Mouse (Mus musculus): ENCODE data around the gene Mgat5b. TPM values are rescaled to one million over a fixed set of nuclear protein-coding genes. Genes with fewer than 3 reads are reported as not detected.

The Mgat5b gene
- polyA plus RNA-seq, 1 experiment from 2014 or later: not detected

DNA sequence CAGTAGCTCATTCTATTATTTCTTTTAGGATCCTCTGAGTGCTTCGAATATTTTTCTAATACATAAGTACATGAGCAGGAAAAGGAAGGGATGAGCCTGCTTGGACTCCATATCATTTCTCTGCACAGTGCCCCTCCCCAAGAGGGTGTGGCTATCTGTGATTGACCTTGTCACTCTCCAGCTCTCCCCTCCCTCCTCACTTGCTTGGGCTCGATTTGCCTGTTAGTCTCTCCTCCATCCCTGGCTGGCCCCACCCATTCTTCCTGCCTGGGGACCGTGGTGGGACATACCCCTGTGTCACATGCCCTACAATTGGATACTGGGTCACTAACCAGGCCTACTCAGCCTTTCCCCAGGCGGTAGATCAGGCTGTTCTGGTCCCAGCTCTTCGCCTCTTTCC lies 39.9 kb downstream of the Mgat5b start:
- no peak overlapping the region for H3K4me3 ChIP-seq
- WGBS (ENCODE audit: insufficient replicate concordance): 27% methylated on average over 5 of the region's 5 CpGs
- H3K4me2 ChIP-seq: no peak overlapping the region
- H3K27ac ChIP-seq: no peak overlapping the region
- no peaks in the 10 kb centered on the region for H3K9me3 ChIP-seq (replicated peaks)
- H3K4me1 ChIP-seq: no peaks in the 10 kb centered on the region
- H3K36me3 ChIP-seq: no peaks in the 10 kb centered on the region
- no peak for ATAC-seq
- no peak overlapping the region for H3K9ac ChIP-seq
- peaks cover 4% of the 10 kb centered on the region; the same call in 1 of the 2 replicates for H3K27me3 ChIP-seq (replicated peaks)

DNA sequence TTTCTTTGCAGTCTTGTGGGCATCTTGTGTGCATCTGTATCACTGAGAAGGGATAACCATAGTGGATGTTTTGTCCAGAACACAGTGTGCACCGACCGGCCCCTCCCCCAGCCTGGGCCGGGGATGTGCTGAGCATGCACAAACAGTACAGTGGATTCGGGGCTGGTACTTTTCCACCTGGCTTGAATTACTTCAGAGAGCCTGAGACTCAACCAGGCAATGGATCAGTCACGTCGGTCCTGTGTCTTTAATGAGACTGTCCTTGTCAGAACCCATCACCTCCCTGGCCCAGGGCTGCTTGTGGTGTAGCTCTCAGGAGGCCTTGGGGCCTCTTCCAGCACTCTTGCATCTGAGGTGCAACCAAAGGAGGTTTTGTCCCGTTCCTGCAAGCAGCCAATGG lies 46.4 kb downstream of the Mgat5b start:
- Histone ChIP-seq H3K4me2 (no peak overlapping the region), H3K27me3 (replicated peaks) (peaks cover 4% of the 10 kb centered on the region; the same call in 1 of the 2 replicates), H3K27ac (no peak overlapping the region), H3K9me3 (replicated peaks) (no peaks in the 10 kb centered on the region), H3K4me3 (no peak overlapping the region), H3K9ac (no peak overlapping the region), H3K4me1 (no peaks in the 10 kb centered on the region), H3K36me3 (no peaks in the 10 kb centered on the region)
- ATAC-seq: no peak
- 60% methylated on average over 7 of the region's 7 CpGs for WGBS (ENCODE audit: insufficient replicate concordance)

DNA sequence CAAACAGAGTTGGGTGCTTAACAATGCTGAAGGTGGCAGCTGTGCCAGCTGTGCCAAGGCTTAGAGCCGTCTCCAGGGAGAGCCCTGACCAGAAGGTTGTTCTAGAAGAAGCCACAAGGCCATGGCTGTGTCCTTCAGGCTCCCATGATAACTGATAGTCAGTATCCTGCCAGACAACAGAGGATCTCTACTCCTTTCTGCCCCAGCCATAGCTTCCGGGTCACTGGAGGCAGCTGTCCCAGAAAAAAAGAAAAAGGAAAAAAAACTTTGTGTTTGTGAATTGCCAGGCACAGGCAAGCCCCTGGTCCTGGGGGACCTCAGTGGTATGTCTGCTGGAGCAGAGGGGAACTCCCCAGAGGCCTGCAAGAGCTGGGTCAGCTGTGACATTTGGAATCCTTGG lies 47.3 kb downstream of the Mgat5b start:
- WGBS (ENCODE audit: insufficient replicate concordance): 53% methylated on average over 2 of the region's 2 CpGs
- Histone ChIP-seq H3K27ac (no peak overlapping the region), H3K27me3 (replicated peaks) (peaks cover 4% of the 10 kb centered on the region; the same call in 1 of the 2 replicates), H3K4me1 (no peaks in the 10 kb centered on the region), H3K36me3 (no peaks in the 10 kb centered on the region), H3K4me3 (no peak overlapping the region), H3K4me2 (no peak overlapping the region), H3K9ac (no peak overlapping the region), H3K9me3 (replicated peaks) (no peaks in the 10 kb centered on the region)
- no peak for ATAC-seq

DNA sequence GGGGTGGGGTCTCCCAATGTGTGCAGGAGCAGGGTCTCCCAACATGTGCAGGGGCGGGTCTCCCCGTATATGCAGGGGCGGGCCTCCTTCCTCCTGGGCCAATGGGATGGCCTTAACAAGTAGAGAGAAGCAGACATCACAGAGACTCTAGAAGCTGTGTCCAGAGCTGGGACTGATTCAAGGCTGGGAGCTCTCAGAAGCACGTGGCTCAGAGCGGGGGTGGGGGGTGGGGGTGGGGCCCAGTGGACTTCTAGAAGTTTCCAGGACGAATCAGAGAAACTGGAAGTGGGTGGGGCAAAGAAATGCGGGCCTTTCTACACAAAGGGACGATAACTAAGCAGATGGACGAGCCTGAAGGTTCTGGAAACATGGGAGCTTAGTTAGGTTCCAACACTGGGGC lies 49.9 kb downstream of the Mgat5b start:
- no peak overlapping the region for H3K4me2 ChIP-seq
- H3K36me3 ChIP-seq: no peaks in the 10 kb centered on the region
- H3K27ac ChIP-seq: no peak overlapping the region
- no peak for ATAC-seq
- H3K4me1 ChIP-seq: no peaks in the 10 kb centered on the region
- peaks cover 3% of the 10 kb centered on the region; the same call in 1 of the 2 replicates for H3K27me3 ChIP-seq (replicated peaks)
- H3K9me3 ChIP-seq (replicated peaks): no peaks in the 10 kb centered on the region
- H3K4me3 ChIP-seq: no peak overlapping the region
- no peak overlapping the region for H3K9ac ChIP-seq
- WGBS (ENCODE audit: insufficient replicate concordance): 59% methylated on average over 9 of the region's 9 CpGs

DNA sequence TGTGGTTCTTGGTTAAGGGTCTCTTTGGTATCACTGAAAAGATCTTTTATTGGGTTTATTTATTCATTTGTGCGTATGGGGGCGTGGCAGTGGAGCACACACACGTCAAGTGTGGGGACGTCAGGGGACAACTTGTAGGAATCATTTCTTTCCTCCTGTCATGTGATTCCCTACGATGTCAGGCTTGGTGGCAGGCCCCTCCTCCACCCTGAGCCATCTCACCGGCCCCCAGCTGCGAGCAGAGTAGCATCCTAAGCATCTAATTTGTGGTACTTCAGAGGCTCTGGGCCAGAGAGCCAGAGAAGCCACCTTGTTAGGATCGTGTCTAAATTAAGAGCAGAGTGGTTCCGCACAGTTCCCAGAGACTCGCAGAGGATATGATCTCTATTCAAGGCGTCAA lies 50.8 kb downstream of the Mgat5b start:
- Histone ChIP-seq H3K4me1 (no peaks in the 10 kb centered on the region), H3K4me2 (no peak overlapping the region), H3K9me3 (replicated peaks) (no peaks in the 10 kb centered on the region), H3K27me3 (replicated peaks) (peaks cover 10% of the 10 kb centered on the region), H3K4me3 (no peak overlapping the region), H3K36me3 (no peaks in the 10 kb centered on the region), H3K27ac (no peak overlapping the region), H3K9ac (no peak overlapping the region)
- ATAC-seq: no peak
- WGBS (ENCODE audit: insufficient replicate concordance): 58% methylated on average over 11 of the region's 11 CpGs

DNA sequence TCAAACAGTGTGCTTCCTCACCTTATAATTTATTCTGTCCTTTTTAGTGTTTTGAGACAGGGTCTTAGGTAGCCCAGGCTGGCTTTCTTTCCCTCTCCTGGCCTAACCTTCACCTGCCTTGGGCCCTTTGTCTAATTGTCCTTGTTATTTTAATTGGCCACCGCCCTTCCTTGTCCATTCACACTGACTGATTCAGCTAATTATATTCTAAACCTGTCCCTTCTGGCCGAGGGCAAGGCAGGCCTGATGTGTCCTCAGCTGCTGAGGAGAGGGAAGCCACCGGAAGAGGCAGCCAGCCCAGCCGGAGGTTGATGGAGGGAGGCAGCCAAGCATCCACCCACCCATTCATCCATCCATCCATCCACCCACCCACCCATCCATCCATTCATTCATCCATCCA lies 52.2 kb downstream of the Mgat5b start:
- H3K36me3 ChIP-seq: no peaks in the 10 kb centered on the region
- 65% methylated on average over 4 of the region's 4 CpGs for WGBS (ENCODE audit: insufficient replicate concordance)

DNA sequence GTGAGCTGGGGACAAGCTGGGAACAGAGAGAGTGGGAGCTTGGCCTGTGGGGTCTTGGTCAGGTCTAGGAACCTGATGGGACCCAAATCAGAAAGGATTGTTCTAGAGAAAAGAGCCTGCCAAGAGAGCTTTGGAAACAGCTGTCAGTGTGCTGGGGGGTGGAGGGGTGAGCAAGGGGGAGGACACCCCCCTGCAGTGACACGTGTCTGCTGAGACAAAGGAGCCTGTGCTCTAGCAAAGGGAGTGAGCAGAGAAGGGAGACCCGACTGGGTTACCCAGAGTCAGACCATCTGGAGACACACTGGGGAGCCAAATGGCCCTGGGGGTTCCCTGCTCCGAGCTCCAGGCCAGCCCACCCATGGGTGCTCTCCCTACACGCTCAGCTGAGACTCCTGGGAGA lies 54.2 kb downstream of the Mgat5b start:
- H3K27me3 ChIP-seq (replicated peaks): peaks cover 14% of the 10 kb centered on the region
- no peaks in the 10 kb centered on the region for H3K4me1 ChIP-seq
- H3K4me3 ChIP-seq: no peak overlapping the region
- no peaks in the 10 kb centered on the region for H3K36me3 ChIP-seq
- no peak for ATAC-seq
- no peak overlapping the region for H3K9ac ChIP-seq
- no peak overlapping the region for H3K27ac ChIP-seq
- WGBS (ENCODE audit: insufficient replicate concordance): 40% methylated on average over 4 of the region's 4 CpGs
- no peak overlapping the region for H3K4me2 ChIP-seq
- H3K9me3 ChIP-seq (replicated peaks): no peaks in the 10 kb centered on the region

More for the DNA sequence above, 52.2 kb downstream of the Mgat5b start:
- H3K9ac ChIP-seq: no peak overlapping the region
- ATAC-seq: no peak
- H3K27ac ChIP-seq: no peak overlapping the region
- no peaks in the 10 kb centered on the region for H3K9me3 ChIP-seq (replicated peaks)
- H3K4me1 ChIP-seq: no peaks in the 10 kb centered on the region
- H3K27me3 ChIP-seq (replicated peaks): peaks cover 14% of the 10 kb centered on the region
- H3K4me3 ChIP-seq: no peak overlapping the region
- no peak overlapping the region for H3K4me2 ChIP-seq

DNA sequence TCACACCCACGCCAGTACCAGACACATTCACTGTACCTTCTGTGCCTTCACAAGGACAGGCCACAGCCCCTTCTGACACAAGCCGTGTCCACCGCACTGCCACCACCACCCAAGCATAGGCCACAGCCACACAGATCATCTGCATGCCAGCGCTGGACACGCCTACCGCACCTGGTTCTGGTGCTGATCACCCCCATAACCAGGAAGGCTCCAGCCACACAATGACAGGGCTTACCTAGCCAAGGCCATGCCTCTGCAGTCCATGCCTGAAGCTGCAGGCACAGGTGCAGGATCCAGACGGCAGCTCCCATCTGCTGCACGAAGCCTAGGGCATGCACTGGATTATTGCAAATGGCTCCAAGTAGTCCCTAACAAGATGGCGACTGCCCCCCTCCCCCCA lies 54.8 kb downstream of the Mgat5b start:
- peaks cover 14% of the 10 kb centered on the region for H3K27me3 ChIP-seq (replicated peaks)
- H3K9ac ChIP-seq: no peak overlapping the region
- no peak overlapping the region for H3K4me2 ChIP-seq
- no peak for ATAC-seq
- no peaks in the 10 kb centered on the region for H3K9me3 ChIP-seq (replicated peaks)
- no peak overlapping the region for H3K27ac ChIP-seq
- no peak overlapping the region for H3K4me3 ChIP-seq
- 78% methylated on average over 9 of the region's 9 CpGs for WGBS (ENCODE audit: insufficient replicate concordance)
- H3K4me1 ChIP-seq: no peaks in the 10 kb centered on the region
- H3K36me3 ChIP-seq: no peaks in the 10 kb centered on the region

DNA sequence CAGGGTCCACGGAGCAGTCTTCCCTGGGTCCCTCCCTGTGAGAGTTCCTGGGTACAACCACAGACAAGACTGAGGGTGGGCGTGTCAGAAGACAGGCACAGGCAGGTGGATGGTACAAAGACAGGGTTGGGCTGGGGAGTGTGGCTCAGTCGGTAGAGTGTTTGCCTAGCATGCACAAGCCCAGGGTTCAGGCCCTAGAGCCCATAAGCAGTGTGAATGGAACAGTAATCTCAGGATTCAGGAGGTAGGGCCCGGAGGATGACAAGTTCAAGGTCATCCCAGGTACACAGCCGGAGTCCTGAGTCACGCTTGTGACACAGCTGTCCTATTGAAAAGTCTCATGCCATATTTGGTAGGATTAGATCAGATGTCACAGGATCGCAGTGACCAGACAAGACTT lies 55.7 kb downstream of the Mgat5b start:
- no peaks in the 10 kb centered on the region for H3K9me3 ChIP-seq (replicated peaks)
- no peak overlapping the region for H3K4me2 ChIP-seq
- no peak overlapping the region for H3K4me3 ChIP-seq
- no peak for ATAC-seq
- WGBS (ENCODE audit: insufficient replicate concordance): 65% methylated on average over 7 of the region's 7 CpGs
- H3K36me3 ChIP-seq: no peaks in the 10 kb centered on the region
- no peak overlapping the region for H3K27ac ChIP-seq
- H3K27me3 ChIP-seq (replicated peaks): peaks cover 14% of the 10 kb centered on the region
- H3K9ac ChIP-seq: no peak overlapping the region
- no peaks in the 10 kb centered on the region for H3K4me1 ChIP-seq

DNA sequence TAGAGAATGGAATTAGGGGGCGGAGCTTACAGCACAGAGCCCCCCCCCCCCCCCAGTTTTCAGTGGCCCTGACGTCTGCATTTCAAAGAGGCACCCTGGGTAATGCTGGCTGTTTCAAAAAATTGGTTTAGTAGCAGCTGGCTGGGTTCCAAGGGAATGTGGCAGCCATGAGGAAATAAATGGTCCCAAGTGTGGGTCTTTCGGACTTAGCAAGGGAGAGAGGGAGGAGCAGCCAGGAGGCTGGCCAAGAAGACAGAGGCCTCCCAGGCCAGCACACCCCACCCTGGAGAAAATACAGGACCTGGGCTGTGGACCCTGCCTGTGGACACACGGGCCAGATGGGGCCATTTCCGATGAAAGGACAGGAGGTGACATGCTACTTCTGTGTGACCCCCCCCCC lies 61.6 kb downstream of the Mgat5b start:
- no peaks in the 10 kb centered on the region for H3K36me3 ChIP-seq
- H3K9me3 ChIP-seq (replicated peaks): no peaks in the 10 kb centered on the region
- peaks cover 4% of the 10 kb centered on the region for H3K27me3 ChIP-seq (replicated peaks)
- no peak overlapping the region for H3K9ac ChIP-seq
- 24% methylated on average over 5 of the region's 5 CpGs for WGBS (ENCODE audit: insufficient replicate concordance)
- no peak overlapping the region for H3K27ac ChIP-seq
- H3K4me3 ChIP-seq: no peak overlapping the region
- H3K4me2 ChIP-seq: no peak overlapping the region
- peaks cover 8% of the 10 kb centered on the region; the same call in 1 of the 2 replicates for H3K4me1 ChIP-seq
- no peak for ATAC-seq

DNA sequence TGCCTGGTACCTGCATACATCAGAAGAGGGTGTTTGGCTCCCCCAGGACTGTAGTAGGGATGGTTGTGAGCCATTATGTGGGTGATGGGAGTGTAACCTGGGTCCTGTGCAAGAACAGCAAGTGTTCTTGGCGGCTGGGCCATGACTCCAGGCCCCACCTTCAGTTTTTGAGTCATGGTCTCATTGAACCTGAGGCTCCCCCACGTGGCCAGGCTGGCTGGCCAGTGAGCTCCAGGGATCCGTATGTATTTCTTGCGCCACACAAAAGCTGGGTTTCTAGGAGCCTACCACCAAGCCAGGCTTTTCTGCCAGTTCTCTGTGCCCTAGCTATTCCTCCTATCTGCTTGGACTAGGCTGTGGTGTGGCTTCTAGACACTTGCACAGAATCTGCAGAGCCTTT lies 63.9 kb downstream of the Mgat5b start:
- Histone ChIP-seq H3K27ac (no peak overlapping the region), H3K4me1 (peaks cover 8% of the 10 kb centered on the region; the same call in 1 of the 2 replicates), H3K9ac (no peak overlapping the region), H3K9me3 (replicated peaks) (no peaks in the 10 kb centered on the region), H3K4me2 (no peak overlapping the region), H3K36me3 (no peaks in the 10 kb centered on the region), H3K4me3 (no peak overlapping the region), H3K27me3 (replicated peaks) (peaks cover 10% of the 10 kb centered on the region)
- WGBS (ENCODE audit: insufficient replicate concordance): 41% methylated on average over 4 of the region's 4 CpGs
- ATAC-seq: no peak

DNA sequence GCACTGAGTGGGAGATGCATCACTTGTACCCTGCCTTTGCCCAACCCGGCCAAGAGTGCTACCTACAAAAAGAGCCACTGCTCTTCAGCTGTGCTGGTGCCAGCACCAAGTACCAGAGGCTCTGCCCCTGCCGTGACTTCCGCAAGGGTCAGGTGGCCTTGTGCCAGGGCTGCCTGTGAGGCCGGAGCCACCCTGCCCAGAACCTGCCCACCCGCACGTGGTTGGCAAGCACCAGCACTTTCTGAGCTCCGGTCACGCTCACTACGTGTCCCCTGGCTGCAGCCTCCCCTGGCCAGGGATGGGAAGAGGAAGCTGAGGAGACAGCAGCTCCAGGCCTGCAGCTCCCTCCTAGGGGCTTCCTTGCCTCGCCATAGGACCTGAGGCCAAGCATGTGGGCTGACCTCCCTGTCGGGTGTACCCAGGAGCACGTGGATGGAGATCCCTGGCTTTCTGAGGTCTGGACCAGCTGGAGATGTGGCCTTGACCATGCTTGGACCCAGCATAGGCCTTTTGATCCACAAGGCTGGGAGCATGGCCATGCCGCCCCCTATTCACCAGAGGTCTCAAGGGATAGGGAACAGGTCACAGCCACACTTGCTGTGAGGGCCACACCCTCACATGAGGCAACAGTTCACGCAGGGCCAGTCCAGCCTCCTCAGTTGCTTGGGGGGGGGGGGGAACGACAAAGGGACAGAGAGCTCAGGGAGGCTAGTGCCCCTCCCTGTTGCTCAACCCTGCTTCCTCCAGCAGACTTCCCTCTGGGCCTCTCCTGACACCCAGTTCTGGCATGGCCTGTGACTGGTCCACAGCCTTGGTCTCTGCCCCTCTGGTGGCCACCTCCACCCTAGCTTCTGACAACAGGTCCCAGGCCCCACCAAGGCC lies 67.1 kb downstream of the Mgat5b start:
- Histone ChIP-seq H3K9me3 (replicated peaks) (no peaks in the 10 kb centered on the region), H3K36me3 (no peaks in the 10 kb centered on the region), H3K4me2 (no peak overlapping the region), H3K27ac (no peak overlapping the region), H3K9ac (no peak overlapping the region), H3K27me3 (replicated peaks) (peaks cover 10% of the 10 kb centered on the region; the same call in 1 of the 2 replicates), H3K4me3 (no peak overlapping the region), H3K4me1 (peaks cover 3% of the 10 kb centered on the region; the same call in 1 of the 2 replicates)
- 65% methylated on average over 14 of the region's 15 CpGs for WGBS (ENCODE audit: insufficient replicate concordance)
- no peak for ATAC-seq
